Mouse (Mus musculus) forebrain, embryonic 14.5 days (tissue): ENCODE measurements around the gene Tasp1. TPM values are rescaled to one million over a fixed set of nuclear protein-coding genes. Genes with fewer than 3 reads are reported as not detected.
"Not testable (repeated sequence)": the region's sequence is repeated elsewhere in the genome, so short reads cannot be mapped to it uniquely, and the experiment has no call there.

Experiments
- ATAC-seq: fragments of 200-750 bp; cut with Nextera tagmentation; 2 replicates; pipeline ENCODE4 v1.8.0; 2017; ENCODE audit warnings: mild to moderate bottlenecking, moderate library complexity
- DNase-seq: peaks from one replicate; pipeline ENCODE4 v3.0.0-alpha.2; 2015; ENCODE audit warnings: low spot score
- H3K27ac ChIP-seq: fragments of 300-500 bp; sonication (generic); 2 replicates; pipeline ENCODE4 v1.5.1; 2014; ENCODE audit warnings: low read depth, mild to moderate bottlenecking, control low read depth, low read length, moderate library complexity
- H3K27me3 ChIP-seq: fragments of 300-500 bp; sonication (generic); replicated peaks from 2 replicates; pipeline ENCODE4 v1.6.1; 2014; ENCODE audit warnings: low read length, control low read depth, mixed read lengths; ENCODE audit not compliant: control insufficient read depth, insufficient read depth
- H3K36me3 ChIP-seq: fragments of 300-500 bp; sonication (generic); 2 replicates; pipeline ENCODE4 v1.6.1; 2014; ENCODE audit warnings: low read length, control low read depth; ENCODE audit not compliant: control insufficient read depth, insufficient read depth
- H3K4me1 ChIP-seq: fragments of 300-500 bp; sonication (generic); 2 replicates; pipeline ENCODE4 v1.6.1; 2014; ENCODE audit warnings: antibody characterized with exemption, low read length, control low read depth; ENCODE audit not compliant: control insufficient read depth, insufficient read depth
- H3K4me2 ChIP-seq: fragments of 300-500 bp; sonication (generic); 2 replicates; pipeline ENCODE4 v1.6.1; 2014; ENCODE audit warnings: mild to moderate bottlenecking, control low read depth, low read length
- H3K4me3 ChIP-seq: fragments of 300-500 bp; sonication (generic); 2 replicates; pipeline ENCODE4 v1.5.1; 2014; ENCODE audit warnings: low read depth, low read length, control low read depth
- H3K9ac ChIP-seq: fragments of 300-500 bp; sonication (generic); 2 replicates; pipeline ENCODE4 v1.6.1; 2014; ENCODE audit warnings: mild to moderate bottlenecking, low read length, control low read depth, moderate library complexity
- H3K9me3 ChIP-seq: fragments of 300-500 bp; sonication (generic); replicated peaks from 2 replicates; pipeline ENCODE4 v1.6.1; 2016; ENCODE audit warnings: low read length, control low read depth, mixed read lengths; ENCODE audit not compliant: control insufficient read depth
- WGBS: fragments of 180-500 bp; shearing (Covaris S2); extraction: QIAGEN DNeasy Blood & Tissue Kit; methylation state at CpG from one replicate; pipeline ENCODE4 v1.1.7; 2014; 5-methylcytosine and 5-hydroxymethylcytosine counted together
- polyA plus RNA-seq: library from polyadenylated mRNA; unstranded; fragments of >200 nt; fragmentation: Nextera tagmentation; extraction: Ambion mirVana; gene quantifications from 2 replicates; pipeline ENCODE4 v1.2.1, GENCODE M21; 2014

The Tasp1 gene
- polyA plus RNA-seq, 1 experiment from 2014 or later = 18.9 TPM

- WGBS = 85% methylated on average over 5 of the region's 5 CpGs
- no peak for ATAC-seq
- H3K4me3 ChIP-seq = no peak overlapping the region
Measured at GRCm38 (mm10) chr2:140096034-140096433, 29.4 kb upstream of the Tasp1 start.

GRCm38 (mm10) chr2:140093433-140093832, 26.8 kb upstream of the Tasp1 start:
- no peak overlapping the region for H3K4me3 ChIP-seq
- no peak overlapping the region for H3K4me2 ChIP-seq
- DNase-seq (no peak), ATAC-seq (no peak)
- 93% methylated on average over 5 of the region's 5 CpGs for WGBS
- no peaks in the 10 kb centered on the region for H3K36me3 ChIP-seq
- H3K27ac ChIP-seq = no peak overlapping the region
- H3K27me3 ChIP-seq = no peaks in the 10 kb centered on the region
- no peaks in the 10 kb centered on the region for H3K9me3 ChIP-seq
- no peak overlapping the region for H3K9ac ChIP-seq
- no peaks in the 10 kb centered on the region for H3K4me1 ChIP-seq

More at GRCm38 (mm10) chr2:140096034-140096433, 29.4 kb upstream of the Tasp1 start:
- H3K36me3 ChIP-seq = no peaks in the 10 kb centered on the region
- H3K27me3 ChIP-seq = no peaks in the 10 kb centered on the region
- no peak for DNase-seq
- no peak overlapping the region for H3K4me2 ChIP-seq
- no peak overlapping the region for H3K27ac ChIP-seq
- no peaks in the 10 kb centered on the region for H3K9me3 ChIP-seq
- H3K9ac ChIP-seq = no peak overlapping the region
- H3K4me1 ChIP-seq = no peaks in the 10 kb centered on the region

GRCm38 (mm10) chr2:140084245-140084644, 17.6 kb upstream of the Tasp1 start:
- Histone ChIP-seq H3K36me3 (no peaks in the 10 kb centered on the region), H3K9me3 (no peaks in the 10 kb centered on the region), H3K9ac (no peak overlapping the region), H3K27ac (no peak overlapping the region), H3K27me3 (no peaks in the 10 kb centered on the region), H3K4me1 (no peaks in the 10 kb centered on the region), H3K4me2 (no peak overlapping the region), H3K4me3 (no peak overlapping the region)
- DNase-seq (no peak), ATAC-seq (no peak)
- whole genome bisulfite sequencing = 94% methylated on average over 7 of the region's 7 CpGs

- H3K36me3 ChIP-seq = no peaks in the 10 kb centered on the region
- no peak for DNase-seq
- no peaks in the 10 kb centered on the region for H3K9me3 ChIP-seq
- H3K4me2 ChIP-seq = no peak overlapping the region
- 89% methylated on average over 11 of the region's 11 CpGs for WGBS
- no peaks in the 10 kb centered on the region for H3K27me3 ChIP-seq
- H3K4me1 ChIP-seq = no peaks in the 10 kb centered on the region
- no peak overlapping the region for H3K9ac ChIP-seq
- no peak overlapping the region for H3K4me3 ChIP-seq
- ATAC-seq = no peak
- H3K27ac ChIP-seq = no peak overlapping the region
Measured at GRCm38 (mm10) chr2:140080747-140081577, 14.4 kb upstream of the Tasp1 start.

GRCm38 (mm10) chr2:140079284-140079683, 12.7 kb upstream of the Tasp1 start:
- not testable (repeated sequence) for H3K4me3 ChIP-seq, H3K4me1 ChIP-seq, H3K27ac ChIP-seq, H3K27me3 ChIP-seq, DNase-seq, ATAC-seq, H3K36me3 ChIP-seq, H3K9me3 ChIP-seq, H3K9ac ChIP-seq, H3K4me2 ChIP-seq

- 53% methylated on average over 6 of the region's 6 CpGs for WGBS
- no peaks in the 10 kb centered on the region for H3K4me1 ChIP-seq
- ATAC-seq (no peak), DNase-seq (no peak)
- no peak overlapping the region for H3K27ac ChIP-seq
- H3K27me3 ChIP-seq = no peaks in the 10 kb centered on the region
- H3K36me3 ChIP-seq = no peaks in the 10 kb centered on the region
- H3K4me2 ChIP-seq = no peak overlapping the region
- H3K9ac ChIP-seq = no peak overlapping the region
- H3K4me3 ChIP-seq = no peak overlapping the region
- H3K9me3 ChIP-seq = no peaks in the 10 kb centered on the region
Measured at GRCm38 (mm10) chr2:140078600-140079280, 12.1 kb upstream of the Tasp1 start.

- WGBS = 16% methylated on average over 1 of the region's 1 CpGs
- Histone ChIP-seq H3K4me1 (no peaks in the 10 kb centered on the region), H3K36me3 (no peaks in the 10 kb centered on the region), H3K27ac (no peak overlapping the region), H3K4me2 (no peak overlapping the region), H3K9me3 (no peaks in the 10 kb centered on the region), H3K9ac (no peak overlapping the region), H3K4me3 (no peak overlapping the region), H3K27me3 (no peaks in the 10 kb centered on the region)
- ATAC-seq = no peak
- no peak for DNase-seq
Measured at GRCm38 (mm10) chr2:140077476-140077875, 10.9 kb upstream of the Tasp1 start.

- 88% methylated on average over 3 of the region's 3 CpGs for WGBS
- H3K9me3 ChIP-seq = no peaks in the 10 kb centered on the region
- no peaks in the 10 kb centered on the region for H3K36me3 ChIP-seq
- H3K4me1 ChIP-seq = no peaks in the 10 kb centered on the region
- no peaks in the 10 kb centered on the region for H3K27me3 ChIP-seq
- no peak overlapping the region for H3K9ac ChIP-seq
- no peak overlapping the region for H3K4me2 ChIP-seq
- no peak overlapping the region for H3K4me3 ChIP-seq
- DNase-seq = no peak
- no peak overlapping the region for H3K27ac ChIP-seq
- ATAC-seq = no peak
Measured at GRCm38 (mm10) chr2:140075150-140075549, 8.5 kb upstream of the Tasp1 start.

GRCm38 (mm10) chr2:140067516-140067915, 911 bp upstream of the Tasp1 start:
- peak overlapping the region; percentile 64 for H3K4me2 ChIP-seq
- ATAC-seq = no peak
- H3K36me3 ChIP-seq = no peaks in the 10 kb centered on the region
- H3K9ac ChIP-seq = peak overlapping the region; percentile 87; the same call in 1 of the 2 replicates
- no peaks in the 10 kb centered on the region for H3K9me3 ChIP-seq
- no peak for DNase-seq
- no peak overlapping the region for H3K27ac ChIP-seq
- peak overlapping the region; percentile 85 for H3K4me3 ChIP-seq
- no peaks in the 10 kb centered on the region for H3K27me3 ChIP-seq
- WGBS = 65% methylated on average over 4 of the region's 4 CpGs
- H3K4me1 ChIP-seq = peaks cover 4% of the 10 kb centered on the region; the same call in 1 of the 2 replicates
